Mouse (Mus musculus) layer of hippocampus, postnatal 25 days (tissue): ENCODE data around the gene Wdr5. TPM values are rescaled to one million over a fixed set of nuclear protein-coding genes. Genes with fewer than 3 reads are reported as not detected.
"Not testable (repeated sequence)": the region's sequence is repeated elsewhere in the genome, so short reads cannot be mapped to it uniquely, and the experiment has no call there.

Experiments
- DNase-seq, 2 experiments: peaks; one replicate each; pipeline ENCODE4 v3.0.0; 2022; ENCODE audit warnings: mixed read lengths in 2 of 2, low spot score in 1 of 2; ENCODE audit errors: extremely low spot score in 1 of 2
- total RNA-seq, 2 experiments: library from RNA; stranded (reverse); gene quantifications; 2 replicates each; pipeline ENCODE4 v1.2.3; 2021

The Wdr5 gene
- total RNA-seq, 2 experiments from 2014 or later, result 27.6 to 32.6 TPM

DNA sequence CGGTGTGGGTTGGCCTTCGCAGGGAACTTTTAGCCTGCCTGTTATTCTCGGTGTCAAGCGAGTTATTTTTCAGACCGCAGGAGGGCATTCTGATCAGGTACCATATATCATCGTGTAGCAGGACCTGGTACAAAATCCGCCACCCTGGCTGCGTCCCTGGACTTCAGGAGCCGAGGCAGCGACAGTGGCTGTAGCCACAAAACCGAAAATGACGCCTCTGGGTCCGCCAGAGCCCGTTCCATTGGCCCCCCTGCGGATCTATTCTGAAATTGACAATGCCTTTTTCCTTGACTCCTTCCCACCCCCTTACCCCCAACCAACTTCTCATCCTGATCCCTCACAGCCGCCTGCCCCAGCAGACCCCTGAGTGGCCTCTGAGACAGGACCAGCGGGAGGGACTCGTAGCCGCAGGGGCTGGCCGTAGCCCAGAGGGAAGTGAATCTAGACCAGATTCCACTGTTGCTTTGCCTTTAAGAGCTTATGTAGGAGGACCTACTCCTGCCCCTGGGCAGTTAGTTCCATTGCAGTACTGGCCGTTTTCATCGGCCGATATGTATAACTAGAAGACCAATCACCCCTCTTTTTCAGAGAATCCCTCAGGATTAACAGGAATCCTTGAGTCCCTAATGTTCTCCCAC is 18.4 kb upstream of the Wdr5 start:
- no peak for DNase-seq

DNA sequence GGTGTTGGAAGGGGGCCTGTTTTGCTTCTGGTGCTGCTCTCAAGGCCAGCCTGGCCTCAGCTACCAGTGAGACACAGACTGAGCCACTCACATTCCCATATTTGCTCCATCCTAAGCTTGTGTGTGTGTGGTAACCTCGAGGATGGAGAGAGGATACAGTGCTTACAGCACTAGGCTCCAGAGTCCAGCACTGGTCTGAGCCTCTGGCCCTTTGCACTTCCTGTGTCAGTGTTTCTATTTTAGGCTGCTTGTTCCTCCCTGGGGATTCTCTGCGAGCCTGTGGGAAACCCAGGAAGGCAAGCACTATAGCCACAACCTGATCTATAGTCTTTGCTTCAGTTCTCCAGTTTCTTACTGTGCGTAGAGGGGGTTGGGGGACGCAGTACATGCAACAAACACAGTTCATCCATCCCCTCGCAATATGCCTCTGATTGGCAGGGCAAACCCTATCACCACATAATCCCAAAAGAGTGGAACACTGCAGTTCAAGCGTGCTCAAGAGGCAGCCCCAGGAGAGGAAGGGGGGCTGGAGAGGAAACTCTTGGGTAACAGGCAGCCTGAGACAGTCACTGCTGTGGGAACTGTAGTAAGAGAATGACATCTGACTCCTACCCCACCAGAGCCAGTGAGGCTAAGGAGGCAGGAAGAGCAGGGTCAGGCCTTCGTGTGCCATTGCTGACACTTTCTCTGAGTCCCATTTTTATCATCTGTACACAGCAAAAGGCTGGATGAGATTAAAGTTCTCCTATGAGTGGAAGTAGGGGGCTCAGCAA is 10.7 kb upstream of the Wdr5 start:
- no peak for DNase-seq

- DNase-seq, result no peak
These were observed 9.4 kb upstream of the Wdr5 start for GRCm38 (mm10) chr2:27505539-27505938.

GRCm38 (mm10) chr2:27506658-27507057 is 8.3 kb upstream of the Wdr5 start:
- DNase-seq, result not testable (repeated sequence)

DNA sequence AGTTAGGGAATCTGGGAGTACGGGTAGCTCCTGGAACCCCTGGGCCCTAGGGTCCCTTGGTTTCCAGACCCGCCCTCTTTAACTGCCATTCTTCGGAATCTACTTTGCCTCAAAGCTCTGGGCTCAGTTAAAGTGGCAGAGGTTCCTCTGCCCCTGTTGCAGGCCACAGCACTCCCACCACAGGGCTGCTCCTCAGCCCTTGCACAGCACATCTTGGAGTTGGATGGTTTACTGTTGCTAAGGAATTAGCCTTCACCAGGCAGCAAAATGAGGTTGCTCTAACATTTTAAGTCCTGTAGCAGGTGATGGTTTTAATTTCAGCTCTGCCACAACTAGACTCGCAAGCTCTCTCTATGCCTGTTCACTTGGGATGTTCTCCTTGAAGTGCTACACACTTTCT is 7.4 kb upstream of the Wdr5 start, which contains the start of gene Brd3:
Brd3 (minus strand) TSS at position 101 of the 400 bp plus-strand sequence.
- no peak for DNase-seq

- DNase-seq, result no peak
These were observed 4.3 kb upstream of the Wdr5 start for GRCm38 (mm10) chr2:27510706-27511105.

GRCm38 (mm10) chr2:27512909-27513308 is 2.0 kb upstream of the Wdr5 start:
- DNase-seq, result no peak

DNA sequence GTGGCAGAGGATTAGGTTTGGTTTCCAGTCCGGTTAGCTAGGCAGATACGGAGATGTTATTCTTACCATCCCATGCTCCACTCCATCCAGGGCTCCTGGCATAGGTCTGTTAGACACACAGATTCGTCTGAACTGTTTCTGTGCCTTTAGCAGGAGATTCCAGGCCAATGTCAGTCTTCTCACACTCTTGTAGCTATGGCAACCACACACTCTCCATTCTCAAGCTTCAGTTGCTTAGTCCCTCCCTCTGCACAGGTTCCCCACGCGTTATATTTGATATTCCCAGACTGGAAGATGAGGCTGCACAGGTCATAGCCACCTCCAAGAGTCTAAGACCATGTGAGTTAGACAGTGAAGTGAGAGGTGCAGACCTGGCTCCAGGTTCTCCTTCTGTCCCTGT is 1.1 kb upstream of the Wdr5 start:
- no peak for DNase-seq

GRCm38 (mm10) chr2:27515341-27516166 is 597 bp downstream of the Wdr5 start:
- DNase-seq, result no peak

DNA sequence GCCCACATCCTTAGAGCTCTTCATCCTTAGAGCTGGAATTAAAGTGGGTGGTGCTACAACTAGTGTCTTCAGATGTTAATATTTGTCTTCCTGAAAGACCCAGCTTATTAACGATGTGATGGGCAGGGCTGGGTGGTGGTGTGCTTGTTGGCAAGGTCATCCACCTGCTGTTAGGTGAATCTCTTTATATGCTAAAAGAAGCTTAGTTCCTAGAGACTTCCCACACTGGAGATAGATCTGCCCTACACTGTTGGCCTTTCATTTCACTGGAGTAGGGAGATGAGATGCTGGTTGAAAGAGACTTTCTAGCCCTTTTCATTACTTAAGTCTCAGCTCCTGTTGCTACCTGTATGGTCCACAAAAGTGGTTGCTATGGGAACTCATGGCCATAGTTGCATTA is 1.3 kb downstream of the Wdr5 start:
- no peak for DNase-seq

DNA sequence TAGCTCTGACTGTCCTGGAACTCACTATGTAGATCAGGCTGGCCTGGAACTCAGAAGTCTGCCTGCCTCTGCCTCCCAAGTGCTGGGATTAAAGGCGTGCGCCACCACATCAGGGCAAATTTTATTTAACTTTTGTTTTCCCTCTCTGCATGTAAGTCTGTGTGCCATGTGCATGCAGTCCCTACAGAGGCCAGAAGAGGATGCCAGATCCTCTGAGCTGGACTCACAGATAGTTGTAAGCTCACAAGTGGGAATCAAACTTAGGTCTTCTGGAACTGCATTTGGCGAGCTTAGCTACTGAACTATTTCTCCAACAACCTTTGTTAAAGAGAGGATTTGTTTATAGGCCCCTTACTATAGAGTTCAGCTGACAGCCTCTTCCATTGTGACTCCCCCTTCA is 3.3 kb downstream of the Wdr5 start:
- DNase-seq, result no peak

DNA sequence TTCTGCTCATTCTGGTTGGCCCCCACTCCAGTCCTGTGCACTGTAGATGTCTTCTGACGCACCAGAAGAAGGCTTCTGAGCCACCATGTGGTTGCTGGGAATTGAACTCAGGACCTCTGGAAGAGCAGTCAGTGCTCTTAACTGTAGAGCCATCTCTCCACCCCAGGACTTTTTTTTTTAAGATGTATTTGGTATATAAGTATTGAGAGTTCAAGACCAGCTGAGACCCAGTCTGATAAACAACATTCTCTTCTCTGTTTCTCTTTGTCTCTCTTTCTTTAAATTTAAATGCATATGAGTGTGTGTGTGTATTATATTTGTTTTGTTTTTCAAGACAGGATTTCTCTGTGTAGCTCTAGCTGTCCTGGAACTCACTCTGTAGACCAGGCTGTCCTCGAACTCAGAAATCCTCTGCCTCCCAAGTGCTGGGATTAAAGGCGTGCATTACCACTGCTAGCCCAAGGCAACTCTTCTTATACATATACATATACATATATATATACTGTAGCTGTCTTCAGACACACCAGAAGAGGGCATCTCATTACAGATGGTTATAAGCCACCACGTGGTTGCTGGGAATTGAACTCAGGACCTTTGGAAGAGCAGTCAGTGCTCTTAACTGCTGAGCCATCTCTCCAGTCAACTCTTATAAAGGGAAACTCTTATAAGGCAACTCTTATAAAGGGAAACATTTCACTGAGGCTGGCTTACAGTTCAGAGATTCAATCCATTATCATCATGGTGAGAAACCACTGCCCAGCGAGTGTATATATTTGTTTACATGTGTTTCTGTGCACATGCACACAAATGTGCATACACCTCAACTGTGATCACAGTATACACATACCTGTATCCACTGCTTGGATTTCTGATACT is 23.7 kb downstream of the Wdr5 start:
- not testable (repeated sequence) for DNase-seq

DNA sequence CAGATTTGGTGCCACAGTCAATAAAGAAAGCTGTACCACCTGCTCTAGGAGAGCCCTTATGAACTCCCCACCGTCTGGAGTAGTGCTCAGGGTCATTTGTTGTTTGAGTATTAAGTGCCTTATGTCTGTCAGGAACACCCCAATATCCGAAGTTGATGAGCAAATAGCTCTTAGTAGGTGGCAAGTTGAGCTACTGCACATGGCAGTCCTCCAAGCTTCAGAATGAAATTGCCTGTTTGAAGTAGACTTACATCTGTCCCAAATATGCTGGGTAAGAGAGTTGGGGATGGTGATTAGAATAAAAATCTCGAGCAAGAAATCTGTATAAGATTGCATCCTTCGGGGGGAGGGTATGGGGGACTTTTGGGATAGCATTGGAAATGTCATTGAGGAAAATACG is 24.4 kb downstream of the Wdr5 start:
- DNase-seq, result no peak

- DNase-seq, result peak; percentile 86 to 93
These were observed 25.0 kb downstream of the Wdr5 start for GRCm38 (mm10) chr2:27539772-27540514.

DNA sequence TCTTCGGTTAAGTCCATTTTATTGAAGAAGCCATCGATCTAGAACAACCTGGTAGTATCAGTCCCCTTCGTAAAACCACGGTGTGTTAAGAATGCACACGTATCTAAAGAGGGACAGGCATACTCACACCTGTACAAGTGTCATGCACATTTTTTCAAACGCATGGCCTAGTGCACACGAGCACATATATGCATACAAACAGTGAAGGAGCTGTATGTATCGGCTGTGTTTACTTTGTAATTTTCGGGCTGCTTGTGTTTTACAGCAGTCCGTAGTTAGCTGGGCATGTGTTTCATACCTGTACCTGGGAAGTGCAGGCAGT is 25.5 kb downstream of the Wdr5 start:
- DNase-seq, result no peak

GRCm38 (mm10) chr2:27541225-27541624 is 26.3 kb downstream of the Wdr5 start:
- no peak for DNase-seq

- DNase-seq, result no peak
These were observed 29.7 kb downstream of the Wdr5 start for GRCm38 (mm10) chr2:27544613-27545012.

DNA sequence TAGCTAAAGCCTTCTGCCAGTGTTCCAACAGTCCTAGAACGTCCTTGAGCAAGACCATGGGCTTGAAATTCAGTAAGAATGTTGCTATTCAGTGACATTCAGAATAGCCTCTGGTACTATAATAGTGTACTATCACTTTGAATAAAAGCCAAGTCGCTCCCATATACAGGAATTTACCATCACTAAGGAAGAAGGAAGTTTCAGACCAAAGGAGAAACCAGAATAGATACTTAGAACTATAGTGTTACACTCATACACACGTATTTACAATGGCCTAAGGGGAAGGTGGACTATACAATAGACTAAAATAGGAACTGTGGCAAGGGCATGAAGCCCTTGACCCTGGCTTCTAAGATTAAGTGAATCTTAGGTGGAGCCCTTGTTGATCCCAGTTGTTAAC is 30.6 kb downstream of the Wdr5 start:
- not testable (repeated sequence) for DNase-seq

DNA sequence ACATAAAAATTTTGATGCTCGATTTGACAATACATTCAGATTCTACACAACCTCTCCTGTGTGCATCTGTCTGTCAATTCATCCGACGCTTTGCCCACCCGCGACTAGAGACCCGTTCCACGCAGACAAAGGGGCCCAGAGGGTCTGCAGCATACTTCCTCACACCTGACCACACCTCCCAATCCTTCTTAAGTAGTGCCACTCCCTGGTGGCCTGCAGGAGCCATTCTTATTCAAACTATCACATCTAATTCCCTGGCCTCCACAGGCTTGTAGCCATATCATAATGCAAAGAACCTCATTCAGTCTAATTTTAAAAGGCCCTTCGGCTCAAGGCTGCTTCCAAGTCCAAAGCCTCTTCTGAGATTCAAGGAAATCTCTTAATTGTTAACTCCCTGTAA is 31.1 kb downstream of the Wdr5 start:
- not testable (repeated sequence) for DNase-seq

- no peak for DNase-seq
These were observed 32.4 kb downstream of the Wdr5 start for GRCm38 (mm10) chr2:27547326-27547725.
